Mouse (Mus musculus) ES-E14 (cell line): ENCODE measurements around the gene Gipc3. TPM values are rescaled to one million over a fixed set of nuclear protein-coding genes. Genes with fewer than 3 reads are reported as not detected.

Experiments
- DNase-seq: peaks from one replicate; pipeline ENCODE4 v3.0.0-alpha.2; 2013; ENCODE audit warnings: low read depth, low spot score
- H3K27ac ChIP-seq: 2 replicates; pipeline ENCODE4 v1.5.1; 2012; ENCODE audit warnings: low read depth, mild to moderate bottlenecking, low read length, moderate library complexity, mixed read lengths; ENCODE audit not compliant: poor library complexity, insufficient read depth, severe bottlenecking
- H3K36me3 ChIP-seq: 2 replicates; pipeline ENCODE4 v1.6.1; 2012; ENCODE audit warnings: mild to moderate bottlenecking, low read length, moderate library complexity, mixed read lengths; ENCODE audit not compliant: control insufficient read depth, poor library complexity, insufficient read depth, severe bottlenecking
- H3K4me1 ChIP-seq, 2 experiments: fragments of 150-350 bp in 1 of 2; sonication (generic) in 1 of 2; 2 replicates each; pipeline ENCODE4 v1.6.1; 2012; ENCODE audit warnings: low read length in 2 of 2, mild to moderate bottlenecking in 1 of 2, mixed read lengths in 1 of 2; ENCODE audit not compliant: control insufficient read depth in 2 of 2, insufficient read depth in 2 of 2, poor library complexity in 1 of 2
- H3K4me3 ChIP-seq, 2 experiments: fragments of 150-350 bp in 1 of 2; sonication (generic) in 1 of 2; 2 replicates each; pipeline ENCODE4 v1.5.1; 2012; ENCODE audit warnings: low read length in 2 of 2, low read depth in 1 of 2, mild to moderate bottlenecking in 1 of 2, mixed read lengths in 1 of 2; ENCODE audit not compliant: insufficient read depth in 1 of 2, poor library complexity in 1 of 2, severe bottlenecking in 1 of 2
- H3K9ac ChIP-seq: 2 replicates; pipeline ENCODE4 v1.6.1; 2012; ENCODE audit warnings: low read depth, mild to moderate bottlenecking, low read length, mixed read lengths; ENCODE audit not compliant: poor library complexity, insufficient read depth, severe bottlenecking
- H3K9me3 ChIP-seq: fragments of 150-350 bp; sonication (generic); 2 replicates; pipeline ENCODE4 v1.6.1; 2012; ENCODE audit warnings: low read depth, mild to moderate bottlenecking, low read length; ENCODE audit not compliant: control insufficient read depth, insufficient read depth
- CHD2 ChIP-seq: IDR thresholded peaks from 2 replicates; pipeline ENCODE4 v1.6.1; 2014; ENCODE audit warnings: mild to moderate bottlenecking, low read depth, low read length, inconsistent platforms
- HCFC1 ChIP-seq: IDR thresholded peaks from 2 replicates; pipeline ENCODE4 v1.6.1; 2012; ENCODE audit warnings: low read length, inconsistent platforms, borderline replicate concordance; ENCODE audit not compliant: insufficient read depth
- MAFK ChIP-seq: IDR thresholded peaks from 2 replicates; pipeline ENCODE4 v1.6.1; 2014; ENCODE audit warnings: mild to moderate bottlenecking, low read depth, low read length, inconsistent platforms; ENCODE audit not compliant: insufficient read depth
- ZC3H11A ChIP-seq: IDR thresholded peaks from 2 replicates; pipeline ENCODE4 v1.6.1; 2012; ENCODE audit warnings: low read depth, mild to moderate bottlenecking, inconsistent platforms, low read length, borderline replicate concordance
- ZNF384 ChIP-seq: IDR thresholded peaks from 2 replicates; pipeline ENCODE4 v1.6.1; 2012; ENCODE audit warnings: low read depth, low read length, inconsistent platforms
- in situ Hi-C, 2 experiments: fragments of 600-800 bp; cut with MboI; formaldehyde crosslinking; loops; one replicate each; pipeline ENCODE4 v1.15.1; 2025; ENCODE audit warnings: low sequenced_read_pairs in 2 of 2, inconsistent platforms in 1 of 2; ENCODE audit not compliant: unreplicated experiment in 2 of 2
- total RNA-seq: library from RNA; depleted of rRNA; stranded (reverse); fragments of 300-350 nt; gene quantifications from 2 replicates; pipeline ENCODE4 v1.2.3, GENCODE M21; 2012

Gene Gipc3
- total RNA-seq, 1 experiment: 0.09 TPM

GRCm38 (mm10) chr10:81302288-81302687 is 40.8 kb downstream of the Gipc3 start:
- Histone ChIP-seq H3K9ac (no peak overlapping the region), H3K27ac (no peak overlapping the region)

GRCm38 (mm10) chr10:81301321-81301720 is 41.7 kb downstream of the Gipc3 start:
- Histone ChIP-seq H3K4me3 (no peak overlapping the region), H3K27ac (no peak overlapping the region), H3K4me1 (peaks cover 0 to 19% of the 10 kb centered on the region in 2 experiments; a peak in 1 of 4 replicates), H3K36me3 (peaks cover 9% of the 10 kb centered on the region; the same call in 1 of the 2 replicates), H3K9ac (no peak overlapping the region), H3K9me3 (no peaks in the 10 kb centered on the region)
- TF ChIP-seq ZNF384: no peak
- no peak for DNase-seq
- in situ Hi-C loops: no loop called here

More at GRCm38 (mm10) chr10:81302288-81302687, 40.8 kb downstream of the Gipc3 start:
- TF ChIP-seq ZNF384 (no peak), CHD2 (no peak), ZC3H11A (no peak), MAFK (no peak), HCFC1 (no peak)
- in situ Hi-C loops: no loop called here
- Histone ChIP-seq H3K9me3 (no peaks in the 10 kb centered on the region), H3K36me3 (peaks cover 18% of the 10 kb centered on the region; the same call in 1 of the 2 replicates), H3K4me1 (peaks cover 0 to 19% of the 10 kb centered on the region in 2 experiments; a peak in 1 of 4 replicates), H3K4me3 (no peak overlapping the region)
- no peak for DNase-seq

GRCm38 (mm10) chr10:81300352-81300907 is 42.6 kb downstream of the Gipc3 start:
- no peak for DNase-seq
- TF ChIP-seq CHD2 (no peak), ZNF384 (no peak), ZC3H11A (no peak), MAFK (no peak), HCFC1 (no peak)
- no peaks in the 10 kb centered on the region for H3K9me3 ChIP-seq
- H3K4me3 ChIP-seq: no peak overlapping the region
- in situ Hi-C loops: no loop called here
- H3K27ac ChIP-seq: no peak overlapping the region
- H3K4me1 ChIP-seq: peaks cover 0 to 19% of the 10 kb centered on the region in 2 experiments; a peak in 1 of 4 replicates
- H3K9ac ChIP-seq: no peak overlapping the region
- H3K36me3 ChIP-seq: peaks cover 2% of the 10 kb centered on the region; the same call in 1 of the 2 replicates

GRCm38 (mm10) chr10:81299585-81300351 is 43.3 kb downstream of the Gipc3 start:
- Histone ChIP-seq H3K4me1 (peaks cover 0 to 19% of the 10 kb centered on the region in 2 experiments; a peak in 1 of 4 replicates), H3K4me3 (no peak overlapping the region), H3K27ac (no peak overlapping the region), H3K9ac (no peak overlapping the region), H3K36me3 (peaks cover 5% of the 10 kb centered on the region; the same call in 1 of the 2 replicates), H3K9me3 (no peaks in the 10 kb centered on the region)
- no peak for TF ChIP-seq ZC3H11A
- no peak for TF ChIP-seq CHD2
- TF ChIP-seq ZNF384: no peak
- TF ChIP-seq HCFC1: no peak
- no peak for TF ChIP-seq MAFK
- no peak for DNase-seq
- in situ Hi-C loops: no loop called here
